Mouse (Mus musculus): ENCODE results near the gene Ern2. TPM values are rescaled to one million over a fixed set of nuclear protein-coding genes. Genes with fewer than 3 reads are reported as not detected.

The Ern2 gene
- polyA plus RNA-seq, 1 experiment = not detected

DNA sequence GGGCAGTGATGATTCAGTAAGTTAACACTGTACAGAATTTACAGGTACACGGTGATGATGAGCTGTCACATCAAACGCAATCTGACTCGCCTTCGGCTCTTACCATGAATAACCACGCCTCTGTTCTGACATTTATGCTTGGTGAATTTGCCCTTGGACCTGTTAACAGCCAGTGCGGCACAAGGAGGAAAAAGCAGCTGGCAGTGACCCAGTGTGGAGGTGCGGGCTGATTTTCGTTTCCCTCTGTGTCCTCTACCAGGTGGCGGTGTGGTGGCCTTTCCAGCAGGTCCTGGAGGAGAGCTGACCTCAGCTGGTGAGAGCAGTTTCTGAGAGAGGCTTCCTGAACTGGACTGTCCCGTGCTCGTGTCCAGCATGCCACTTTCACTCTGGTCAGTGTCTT is 59.1 kb downstream of the Ern2 start:
- TF ChIP-seq POLR2A (IDR thresholded peaks at IDR 0.05; ENCODE audit: borderline replicate concordance, control insufficient read depth, low read depth, low read length) (no peak), CTCF (IDR thresholded peaks at IDR 0.05; ENCODE audit: control insufficient read depth, insufficient read depth, low read length) (no peak)
- Histone ChIP-seq H3K27ac (ENCODE audit: control insufficient read depth, insufficient read depth, low read depth, low read length, poor library complexity) (no peak overlapping the region), H3K4me3 (replicated peaks; ENCODE audit: control insufficient read depth, low read depth, low read length) (no peak overlapping the region), H3K4me1 (ENCODE audit: control insufficient read depth, insufficient read depth, low read length) (no peaks in the 10 kb centered on the region; the same call in 1 of the 2 replicates)
- WGBS = 95% methylated on average over 11 of the region's 11 CpGs

- Histone ChIP-seq H3K4me1 (ENCODE audit: control insufficient read depth, insufficient read depth, low read length) (no peaks in the 10 kb centered on the region), H3K4me3 (replicated peaks; ENCODE audit: control insufficient read depth, low read depth, low read length) (no peak overlapping the region), H3K27ac (ENCODE audit: control insufficient read depth, insufficient read depth, low read depth, low read length, poor library complexity) (no peak overlapping the region)
- TF ChIP-seq POLR2A (IDR thresholded peaks at IDR 0.05; ENCODE audit: borderline replicate concordance, control insufficient read depth, low read depth, low read length) = no peak
- no peak for TF ChIP-seq CTCF (IDR thresholded peaks at IDR 0.05; ENCODE audit: control insufficient read depth, insufficient read depth, low read length)
- 89% methylated on average over 8 of the region's 8 CpGs for WGBS
These were observed 60.4 kb downstream of the Ern2 start for GRCm38 (mm10) chr7:122125636-122126035.

GRCm38 (mm10) chr7:122123518-122123917 is 62.5 kb downstream of the Ern2 start:
- no peak overlapping the region for H3K27ac ChIP-seq (ENCODE audit: control insufficient read depth, insufficient read depth, low read depth, low read length, poor library complexity)
- no peaks in the 10 kb centered on the region for H3K4me1 ChIP-seq (ENCODE audit: control insufficient read depth, insufficient read depth, low read length)
- WGBS = 68% methylated on average over 4 of the region's 4 CpGs
- H3K4me3 ChIP-seq (replicated peaks; ENCODE audit: control insufficient read depth, low read depth, low read length) = no peak overlapping the region
- TF ChIP-seq POLR2A (IDR thresholded peaks at IDR 0.05; ENCODE audit: borderline replicate concordance, control insufficient read depth, low read depth, low read length) = no peak
- no peak for TF ChIP-seq CTCF (IDR thresholded peaks at IDR 0.05; ENCODE audit: control insufficient read depth, insufficient read depth, low read length)

Other genes starting within 250 kb of the Ern2 start
- gene Cog7, start 204.5 kb downstream of the Ern2 start, polyA plus RNA-seq (2011; ENCODE audit: insufficient read depth, insufficient read length, low replicate concordance, missing spikeins) = 3.4 and 9.2 TPM in 2 replicates
- gene Gga2, start 165.0 kb downstream of the Ern2 start, polyA plus RNA-seq (2011; ENCODE audit: insufficient read depth, insufficient read length, low replicate concordance, missing spikeins) = 23.3 and 35.6 TPM in 2 replicates
- gene Ubfd1, start 119.0 kb downstream of the Ern2 start, polyA plus RNA-seq (2011; ENCODE audit: insufficient read depth, insufficient read length, low replicate concordance, missing spikeins) = 9.0 and 13.8 TPM in 2 replicates
- 1.6 and 2.3 TPM in 2 replicates for gene Ears2, start 118.9 kb downstream of the Ern2 start, polyA plus RNA-seq (2011; ENCODE audit: insufficient read depth, insufficient read length, low replicate concordance, missing spikeins)
- 74.3 and 130 TPM in 2 replicates for gene Ndufab1, start 84.3 kb downstream of the Ern2 start, polyA plus RNA-seq (2011; ENCODE audit: insufficient read depth, insufficient read length, low replicate concordance, missing spikeins)
- 5.9 and 10.7 TPM in 2 replicates for gene Palb2, start 53.2 kb downstream of the Ern2 start, polyA plus RNA-seq (2011; ENCODE audit: insufficient read depth, insufficient read length, low replicate concordance, missing spikeins)
- 46.6 and 62.2 TPM in 2 replicates for gene Dctn5, start 53.2 kb downstream of the Ern2 start, polyA plus RNA-seq (2011; ENCODE audit: insufficient read depth, insufficient read length, low replicate concordance, missing spikeins)
- 36.1 and 36.6 TPM in 2 replicates for gene Plk1, start 26.8 kb downstream of the Ern2 start, polyA plus RNA-seq (2011; ENCODE audit: insufficient read depth, insufficient read length, low replicate concordance, missing spikeins)
- 4.7 and 8.3 TPM in 2 replicates for gene Chp2, start 33.3 kb upstream of the Ern2 start, polyA plus RNA-seq (2011; ENCODE audit: insufficient read depth, insufficient read length, low replicate concordance, missing spikeins)
- 47.9 and 115 TPM in 2 replicates for gene Prkcb, start 102.5 kb upstream of the Ern2 start, polyA plus RNA-seq (2011; ENCODE audit: insufficient read depth, insufficient read length, low replicate concordance, missing spikeins)

Data from bone marrow, adult 2 months (tissue).